Mouse (Mus musculus) ovary, adult 18-20 months (tissue): ENCODE results near the gene Etv4.
A peak's percentile ranks its signal among the peaks of the same experiment; 100 is the strongest.

Experiments
- DNase-seq: peaks from one replicate; pipeline ENCODE4 v3.0.0; 2022; ENCODE audit warnings: low spot score, mixed read lengths

The Etv4 gene

GRCm38 (mm10) chr11:101785143-101785851, at the start of gene Etv4:
Gene Etv4, minus strand, starts transcription at chr11:101785371.
- peak; percentile 75 for DNase-seq

- DNase-seq: no peak
These were observed 46.8 kb upstream of the Etv4 start for GRCm38 (mm10) chr11:101832001-101832400.

- DNase-seq: no peak
These were observed 45.4 kb upstream of the Etv4 start for GRCm38 (mm10) chr11:101830616-101831015.

- DNase-seq: no peak
These were observed 44.9 kb upstream of the Etv4 start for GRCm38 (mm10) chr11:101830112-101830511.

DNA sequence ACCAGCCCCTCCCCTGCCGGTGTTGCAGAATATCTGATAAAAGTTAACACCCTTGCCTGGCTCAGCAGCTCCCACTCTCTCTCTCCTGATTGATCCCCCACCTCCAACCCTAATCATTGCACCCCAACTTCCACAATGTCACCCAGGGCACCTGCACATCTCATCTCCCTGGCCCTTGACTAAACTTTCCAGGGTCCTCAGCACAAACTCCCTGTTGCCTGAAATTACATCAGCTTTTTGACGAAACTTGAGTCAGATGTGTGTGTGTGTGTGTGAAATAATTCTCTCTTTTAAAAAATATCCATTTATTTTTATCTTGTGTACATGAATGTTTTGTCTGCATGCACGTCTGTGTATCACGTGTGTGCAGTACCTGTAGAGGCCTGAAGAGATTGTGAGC, 43.5 kb upstream of the Etv4 start:
- DNase-seq: no peak

GRCm38 (mm10) chr11:101823210-101823609, 38.0 kb upstream of the Etv4 start:
- DNase-seq: no peak

DNA sequence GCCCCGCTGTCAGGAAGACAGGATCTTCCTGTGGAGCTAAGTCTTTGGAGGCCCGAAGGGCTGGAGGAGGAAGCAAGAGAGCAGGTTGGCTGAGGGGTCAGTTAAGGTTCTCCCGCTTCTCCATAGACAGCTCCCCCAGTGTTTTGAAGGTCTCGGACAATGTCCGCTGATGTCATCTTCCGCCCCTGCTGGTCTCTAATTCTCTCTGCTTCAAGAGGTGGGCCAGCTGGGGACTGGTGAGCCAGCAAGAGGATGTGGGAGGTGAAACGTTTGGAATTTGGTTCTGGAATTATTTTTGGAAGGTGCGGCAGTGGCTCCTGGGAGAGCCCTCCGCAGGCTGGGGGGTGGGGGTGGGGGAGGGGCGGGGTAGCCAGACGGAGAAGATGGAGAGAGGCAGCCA, 35.7 kb upstream of the Etv4 start:
- no peak for DNase-seq

DNA sequence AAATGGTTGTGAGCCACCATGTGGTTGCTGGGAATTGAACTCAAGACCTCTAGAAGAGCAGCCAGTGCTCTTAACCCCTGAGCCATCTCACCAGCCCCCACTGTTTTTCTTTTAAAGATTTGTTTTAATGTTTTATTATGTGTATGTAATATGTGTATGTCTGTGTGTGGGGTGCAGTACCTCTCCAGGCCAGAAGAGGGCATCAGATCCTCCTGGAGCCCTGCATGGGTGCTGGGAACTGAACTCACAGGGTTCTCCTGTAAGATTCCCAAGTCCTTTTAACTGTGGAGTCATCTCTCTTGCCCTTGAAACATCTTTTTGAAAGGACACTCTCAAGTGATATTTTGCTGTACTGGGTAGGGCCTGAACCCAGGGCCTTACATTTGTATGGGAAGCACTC, 34.7 kb upstream of the Etv4 start:
- DNase-seq: no peak

DNA sequence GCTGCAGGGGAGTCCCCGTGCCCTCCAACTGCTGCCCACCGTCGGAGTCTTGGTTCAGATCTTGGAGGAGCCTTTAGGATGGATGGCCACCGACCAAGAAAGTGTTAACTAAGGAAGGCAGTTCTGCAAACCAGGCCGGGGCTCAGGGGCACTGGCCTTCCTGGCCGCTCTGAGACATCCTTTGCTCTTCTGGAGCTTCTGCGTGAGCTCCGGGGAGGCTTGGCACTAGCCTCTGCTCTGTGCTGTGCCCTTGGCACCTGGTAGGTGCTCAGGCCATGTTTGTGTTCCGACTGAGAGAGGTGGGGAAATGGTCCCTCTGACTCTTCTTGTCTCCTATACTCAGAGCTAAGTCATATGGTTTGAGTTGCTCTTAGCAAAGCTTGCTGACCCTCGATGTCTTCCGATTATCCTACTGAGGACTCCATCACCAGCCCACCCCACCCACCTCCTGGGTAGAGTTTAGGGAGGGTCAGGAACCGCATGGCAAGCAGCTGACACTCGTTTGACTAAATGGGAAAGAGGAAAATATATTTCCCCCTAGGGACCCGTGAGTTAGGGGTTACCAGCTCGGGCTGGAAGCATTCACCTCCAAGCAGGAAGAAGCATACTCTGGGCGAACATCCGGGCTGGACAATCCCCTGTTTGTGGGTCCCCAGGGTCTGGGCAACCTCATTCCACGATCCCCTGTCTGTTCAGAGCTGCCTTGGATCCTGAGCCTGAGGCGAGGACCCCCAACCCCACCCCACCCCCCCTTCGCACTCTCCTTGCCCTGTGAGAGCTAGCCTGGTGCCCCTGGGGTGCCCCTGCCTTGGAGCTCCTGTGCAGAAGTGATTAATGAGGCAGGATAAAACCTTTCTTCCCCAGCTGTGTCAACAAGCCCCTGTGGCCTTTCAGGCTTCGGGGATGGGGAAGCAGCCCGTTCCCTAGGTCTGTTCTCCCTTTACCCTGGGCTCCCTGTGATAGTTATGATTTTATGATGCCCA, 30.2 kb upstream of the Etv4 start:
- no peak for DNase-seq

GRCm38 (mm10) chr11:101814375-101815102, 29.4 kb upstream of the Etv4 start:
- no peak for DNase-seq

GRCm38 (mm10) chr11:101813259-101813658, 28.1 kb upstream of the Etv4 start:
- DNase-seq: peak; percentile 31

DNA sequence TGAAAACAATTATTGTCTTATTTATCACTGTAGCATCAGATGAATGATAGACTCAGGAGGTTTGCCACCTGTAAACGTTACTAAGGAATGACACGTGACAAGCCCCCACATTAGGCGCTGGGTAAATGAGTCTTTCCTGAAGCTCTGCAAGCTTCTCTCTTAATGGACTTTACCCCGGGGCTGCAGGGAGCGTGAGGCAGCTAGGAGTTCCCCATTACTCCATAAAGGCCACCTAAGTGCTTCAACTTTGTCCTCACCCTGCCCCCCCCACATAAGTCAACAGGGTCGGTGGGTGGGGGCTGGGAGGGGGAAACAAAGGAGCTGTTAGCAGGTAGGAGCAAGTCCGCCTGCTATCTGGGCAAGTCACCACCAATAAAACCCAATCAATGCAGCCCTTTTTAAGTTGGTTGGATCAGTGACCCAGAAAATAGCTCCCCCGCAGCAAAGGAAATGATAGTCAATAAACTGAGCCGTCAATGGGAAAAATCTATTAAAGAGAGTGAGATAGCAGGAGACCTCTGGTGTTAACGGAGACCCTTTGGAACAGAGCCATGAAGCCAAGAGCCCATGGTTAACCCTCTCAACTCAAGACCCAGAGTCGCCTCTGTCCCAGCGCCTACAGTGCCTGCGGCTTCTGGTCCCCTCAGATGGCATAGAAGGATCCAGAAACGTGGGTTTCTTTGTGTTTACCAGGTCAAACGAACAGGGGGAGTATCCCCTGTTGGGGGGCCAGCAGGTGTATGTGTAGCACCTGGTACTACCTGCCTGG, 24.1 kb upstream of the Etv4 start:
- DNase-seq: no peak

DNA sequence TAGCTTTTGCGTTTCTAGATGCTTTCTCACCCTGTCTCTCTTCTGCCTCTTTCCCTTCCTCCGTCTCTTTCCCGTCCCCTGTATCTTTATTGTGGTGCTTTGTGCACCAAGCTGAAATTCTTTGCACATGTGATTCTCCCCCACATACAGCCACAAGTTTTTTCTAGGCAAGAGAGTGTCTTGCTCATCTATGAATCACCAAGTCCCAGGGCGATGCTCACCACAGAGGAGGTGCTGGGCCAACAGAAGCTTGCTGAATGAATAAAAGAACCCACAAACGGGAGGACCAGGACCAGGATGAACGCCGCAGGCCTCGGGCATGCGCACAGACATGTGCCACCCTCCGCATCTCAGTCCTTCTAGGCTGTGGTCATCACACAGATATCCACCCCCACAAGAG, 22.1 kb upstream of the Etv4 start:
- no peak for DNase-seq

GRCm38 (mm10) chr11:101806741-101807140, 21.6 kb upstream of the Etv4 start:
- DNase-seq: no peak

- no peak for DNase-seq
These were observed 20.0 kb upstream of the Etv4 start for GRCm38 (mm10) chr11:101805113-101805704.

- DNase-seq: no peak
These were observed 16.2 kb upstream of the Etv4 start for GRCm38 (mm10) chr11:101801386-101801785.

DNA sequence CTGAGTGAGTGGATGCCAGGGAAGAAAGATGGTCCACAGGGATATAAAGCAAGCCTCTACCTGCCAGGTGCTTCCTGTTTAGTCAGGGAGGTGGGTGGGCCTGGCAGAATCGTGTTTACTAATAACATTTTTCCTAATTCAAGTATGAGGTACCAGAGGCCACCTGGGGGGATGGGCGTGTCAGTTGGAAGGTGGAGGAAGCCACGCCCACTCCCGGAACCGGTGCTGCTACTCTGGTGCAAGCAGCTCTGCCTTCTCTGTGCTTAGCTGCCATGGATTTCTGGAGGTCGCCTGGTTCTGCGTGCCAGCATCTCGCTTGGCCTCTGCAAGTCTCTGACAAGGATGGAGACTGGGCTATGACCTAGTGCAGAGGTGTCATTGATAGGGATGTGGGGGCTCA, 12.9 kb upstream of the Etv4 start:
- DNase-seq: no peak

GRCm38 (mm10) chr11:101797355-101797754, 12.2 kb upstream of the Etv4 start:
- no peak for DNase-seq

- DNase-seq: no peak
These were observed 5.8 kb upstream of the Etv4 start for GRCm38 (mm10) chr11:101790811-101791526.

- no peak for DNase-seq
These were observed 2.3 kb upstream of the Etv4 start for GRCm38 (mm10) chr11:101787432-101787831.

DNA sequence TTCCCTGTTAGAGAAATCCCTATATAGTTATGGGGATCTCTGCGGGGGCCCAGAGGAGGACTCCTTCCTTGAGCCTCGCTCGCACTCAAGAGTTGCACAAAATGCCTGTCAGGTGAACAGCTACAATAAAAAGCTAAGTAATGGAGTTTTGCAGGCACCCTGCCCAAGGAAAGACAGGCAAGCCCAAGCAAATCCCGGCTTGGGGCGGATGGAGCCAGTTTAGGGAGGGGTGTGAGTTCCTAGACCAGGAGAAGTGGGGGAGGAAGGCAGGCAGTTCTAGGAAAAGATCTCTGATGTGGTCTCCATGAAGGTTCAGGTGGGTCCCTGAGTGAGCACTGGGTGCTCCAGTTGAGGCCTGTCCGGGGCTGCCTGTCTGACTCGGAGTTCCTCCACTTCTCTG, 1.5 kb upstream of the Etv4 start:
- no peak for DNase-seq
